Mouse (Mus musculus) E14TG2a.4 (cell line): ENCODE data around the gene Igfbp4.

Experiments used
- H3K27me3 ChIP-seq: 2 replicates; pipeline ENCODE4 v1.6.1; 2014; ENCODE audit warnings: low read length, control low read depth; ENCODE audit not compliant: insufficient read depth
- H3K36me3 ChIP-seq: 2 replicates; pipeline ENCODE4 v1.6.1; 2014; ENCODE audit warnings: low read length, control low read depth; ENCODE audit not compliant: insufficient read depth
- H3K4me1 ChIP-seq: replicated peaks from 2 replicates; pipeline ENCODE4 v1.6.1; 2014; ENCODE audit warnings: low read depth, low read length, control low read depth
- H3K4me3 ChIP-seq: replicated peaks from 2 replicates; pipeline ENCODE4 v1.5.1; 2014; ENCODE audit warnings: mild to moderate bottlenecking, low read length
- H3K9me3 ChIP-seq: 2 replicates; pipeline ENCODE4 v1.6.1; 2014; ENCODE audit warnings: low read length, control low read depth
- CTCF ChIP-seq: conservative IDR thresholded peaks from 2 replicates; pipeline ENCODE4 v1.5.1; 2014; ENCODE audit warnings: low read length
- NANOG ChIP-seq: IDR thresholded peaks from 2 replicates; pipeline ENCODE4 v1.6.1; 2014; ENCODE audit warnings: borderline replicate concordance, low read length, mixed read lengths
- POU5F1 ChIP-seq: IDR thresholded peaks from 2 replicates; pipeline ENCODE4 v1.6.1; 2014; ENCODE audit warnings: low read length, borderline replicate concordance

The Igfbp4 gene

DNA sequence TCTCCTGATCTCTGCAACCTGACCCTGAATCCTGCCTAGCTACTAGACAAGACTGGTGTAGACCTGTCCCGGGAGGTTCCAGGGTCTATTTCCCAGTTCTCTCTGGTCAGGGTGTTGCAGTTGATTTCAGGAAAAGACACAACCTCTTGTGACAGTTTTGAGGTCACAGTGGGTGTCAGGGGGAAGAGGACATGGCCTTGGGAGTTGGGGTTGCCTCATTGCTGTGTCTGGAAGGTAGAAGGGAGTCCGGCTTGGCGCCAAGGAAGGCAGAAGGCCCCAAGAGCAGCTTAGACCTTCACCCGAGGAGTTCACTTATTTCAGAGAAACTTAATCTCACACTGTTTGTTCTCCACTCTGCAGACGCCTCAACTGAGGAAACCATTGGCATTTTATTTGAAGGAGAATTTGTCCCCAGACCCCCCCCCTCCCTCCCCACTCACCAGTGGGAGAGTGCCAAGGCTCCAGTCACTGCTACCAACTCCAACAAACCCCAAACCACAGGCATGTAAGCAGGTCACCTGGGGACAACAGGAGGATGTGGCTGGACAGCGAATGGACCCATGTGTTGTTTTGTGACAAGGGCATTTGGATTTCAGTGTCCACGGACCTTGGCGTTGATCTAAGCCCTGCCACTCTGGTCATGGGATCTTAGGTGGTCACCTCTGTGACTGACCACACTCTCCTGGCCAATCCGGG is 61.7 kb downstream of the Igfbp4 start:
- no peaks in the 10 kb centered on the region for H3K27me3 ChIP-seq
- no peaks in the 10 kb centered on the region for H3K9me3 ChIP-seq
- no peak for TF ChIP-seq POU5F1
- no peak for TF ChIP-seq CTCF
- no peak for TF ChIP-seq NANOG
- peaks cover 69% of the 10 kb centered on the region for H3K4me1 ChIP-seq
- H3K4me3 ChIP-seq = no peak overlapping the region
- no peaks in the 10 kb centered on the region for H3K36me3 ChIP-seq
